Mouse (Mus musculus): ENCODE data around the gene Zfp574. TPM values are rescaled to one million over a fixed set of nuclear protein-coding genes. Genes with fewer than 3 reads are reported as not detected.
"Not testable (repeated sequence)": the region's sequence is repeated elsewhere in the genome, so short reads cannot be mapped to it uniquely, and the experiment has no call there.

The Zfp574 gene
- 30.0 and 39.7 TPM in 2 replicates for polyA plus RNA-seq (2015; fragmentation: Nextera tagmentation; extraction: Ambion mirVana)

DNA sequence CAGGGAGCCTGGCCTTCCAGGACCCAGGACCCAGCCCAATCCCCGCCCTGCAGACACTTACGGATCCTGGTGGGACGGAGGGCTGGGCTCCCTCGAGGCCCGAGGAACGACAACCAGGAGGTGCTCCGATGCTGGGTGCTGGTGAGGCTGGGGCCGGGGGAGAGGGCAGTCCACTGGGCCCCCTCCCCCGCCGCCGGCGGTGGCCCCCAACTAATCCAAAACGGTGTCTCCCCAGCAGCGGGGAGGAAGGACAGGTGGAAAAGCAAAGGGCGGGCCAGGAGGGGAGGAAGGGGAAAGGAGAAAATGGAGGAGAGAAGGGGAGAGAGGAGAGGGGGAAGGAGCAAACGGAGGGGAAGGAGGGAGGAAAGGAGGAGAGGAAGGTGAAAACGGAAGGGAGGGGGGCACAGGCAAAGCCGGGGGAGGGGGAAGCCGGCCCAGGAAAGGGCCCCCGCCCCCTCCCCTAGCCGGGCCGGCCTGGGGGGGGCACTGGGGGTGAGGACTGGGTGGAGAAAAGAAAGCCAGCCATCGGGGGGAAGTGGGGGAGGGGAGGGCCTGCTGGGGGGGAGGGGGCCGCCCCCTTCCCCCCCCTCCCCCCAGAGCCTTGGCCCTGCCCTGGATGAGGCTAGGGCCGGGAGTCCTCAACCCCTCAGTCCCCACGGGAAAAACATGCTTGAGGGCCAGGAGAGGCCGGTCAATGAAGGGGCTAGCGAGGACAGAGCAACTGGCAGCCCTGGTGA, at the start of gene Zfp574, which contains the start of gene Grik5:
Zfp574 (plus strand) TSS at position 589 of the 737 bp plus-strand sequence.
Grik5 (minus strand) TSS at position 368 of the 737 bp plus-strand sequence.
- Histone ChIP-seq H3K27ac (ENCODE audit: low read depth, low read length) (peak within 1 kb of the TSS; percentile 88), H3K9ac (ENCODE audit: low read depth, low read length) (peak within 1 kb of the TSS; percentile 84), H3K27me3 (replicated peaks; ENCODE audit: control insufficient read depth, insufficient read depth, low read length) (no peaks in the 10 kb centered on the region), H3K4me3 (ENCODE audit: low read length) (peak within 1 kb of the TSS; percentile 80), H3K4me1 (ENCODE audit: control insufficient read depth, insufficient read depth, low read depth, low read length) (peaks cover 45% of the 10 kb centered on the region), H3K4me2 (ENCODE audit: low read length) (peak within 1 kb of the TSS; percentile 61), H3K9me3 (ENCODE audit: control insufficient read depth, low read length) (no peaks in the 10 kb centered on the region), H3K36me3 (ENCODE audit: control insufficient read depth, insufficient read depth, low read length) (peaks cover 9% of the 10 kb centered on the region)
- under 1% methylated on average over 28 of the region's 28 CpGs for WGBS
- ATAC-seq: no peak

DNA sequence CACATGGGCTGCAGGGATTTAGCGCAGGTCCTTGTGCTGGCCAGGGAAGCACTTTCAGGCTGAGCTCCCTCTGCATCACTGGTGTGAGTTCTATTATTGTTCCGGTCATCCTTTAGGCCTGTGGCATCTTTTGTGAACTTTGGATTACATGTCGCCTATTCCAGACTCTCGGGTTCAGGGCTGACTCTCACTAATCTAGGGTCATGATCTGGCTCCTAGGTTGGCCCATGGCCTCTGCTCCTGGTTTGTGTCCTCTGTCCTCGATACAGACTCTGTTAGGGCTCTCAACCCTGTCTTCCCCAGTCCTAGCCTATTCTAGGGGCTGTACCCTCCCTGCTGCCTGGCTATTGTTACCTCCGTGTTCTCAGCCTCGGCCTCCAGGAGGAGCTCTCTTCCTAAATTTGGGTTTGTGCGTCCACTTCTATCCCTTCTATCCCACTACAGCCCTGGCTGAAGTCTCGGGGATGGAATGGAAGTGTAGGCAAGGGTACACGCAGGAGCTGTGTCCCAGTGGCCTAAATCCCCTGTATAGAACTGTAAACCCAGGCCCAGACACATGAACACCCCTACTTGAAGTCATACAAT, 46.4 kb upstream of the Zfp574 start:
- Histone ChIP-seq H3K27me3 (replicated peaks; ENCODE audit: control insufficient read depth, insufficient read depth, low read length) (no peaks in the 10 kb centered on the region), H3K4me3 (ENCODE audit: low read length) (no peak overlapping the region), H3K9me3 (ENCODE audit: control insufficient read depth, low read length) (no peaks in the 10 kb centered on the region), H3K9ac (ENCODE audit: low read depth, low read length) (no peak overlapping the region), H3K27ac (ENCODE audit: low read depth, low read length) (no peak overlapping the region), H3K4me1 (ENCODE audit: control insufficient read depth, insufficient read depth, low read depth, low read length) (no peaks in the 10 kb centered on the region; the same call in 1 of the 2 replicates), H3K4me2 (ENCODE audit: low read length) (no peak overlapping the region), H3K36me3 (ENCODE audit: control insufficient read depth, insufficient read depth, low read length) (peaks cover 33% of the 10 kb centered on the region)
- ATAC-seq: no peak
- WGBS: 57% methylated on average over 10 of the region's 10 CpGs

DNA sequence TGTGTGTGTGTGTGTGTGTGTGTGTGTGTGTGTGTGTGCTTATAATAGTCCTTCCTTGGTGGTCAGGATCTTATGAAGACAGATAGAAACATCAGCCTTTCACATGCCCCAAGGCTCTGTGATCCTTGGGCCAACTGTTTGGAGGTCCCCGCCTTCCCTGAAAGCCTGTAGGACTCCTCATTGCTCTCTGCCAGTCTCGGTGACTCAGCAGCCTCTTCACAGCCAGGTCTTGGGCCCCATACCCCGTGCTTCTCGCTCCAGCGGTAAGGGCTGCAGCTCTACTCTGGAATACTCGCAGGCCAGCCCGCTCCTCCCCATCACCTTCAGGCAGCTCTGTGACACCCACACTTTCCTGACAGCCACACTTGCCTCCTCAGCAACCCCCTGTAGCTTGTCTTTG, 45.9 kb upstream of the Zfp574 start:
- Histone ChIP-seq H3K4me3 (ENCODE audit: low read length) (no peak overlapping the region), H3K27ac (ENCODE audit: low read depth, low read length) (no peak overlapping the region), H3K4me2 (ENCODE audit: low read length) (no peak overlapping the region), H3K36me3 (ENCODE audit: control insufficient read depth, insufficient read depth, low read length) (peaks cover 28% of the 10 kb centered on the region), H3K9ac (ENCODE audit: low read depth, low read length) (no peak overlapping the region), H3K9me3 (ENCODE audit: control insufficient read depth, low read length) (no peaks in the 10 kb centered on the region), H3K4me1 (ENCODE audit: control insufficient read depth, insufficient read depth, low read depth, low read length) (no peaks in the 10 kb centered on the region; the same call in 1 of the 2 replicates), H3K27me3 (replicated peaks; ENCODE audit: control insufficient read depth, insufficient read depth, low read length) (no peaks in the 10 kb centered on the region)
- WGBS: 74% methylated on average over 7 of the region's 7 CpGs
- no peak for ATAC-seq

DNA sequence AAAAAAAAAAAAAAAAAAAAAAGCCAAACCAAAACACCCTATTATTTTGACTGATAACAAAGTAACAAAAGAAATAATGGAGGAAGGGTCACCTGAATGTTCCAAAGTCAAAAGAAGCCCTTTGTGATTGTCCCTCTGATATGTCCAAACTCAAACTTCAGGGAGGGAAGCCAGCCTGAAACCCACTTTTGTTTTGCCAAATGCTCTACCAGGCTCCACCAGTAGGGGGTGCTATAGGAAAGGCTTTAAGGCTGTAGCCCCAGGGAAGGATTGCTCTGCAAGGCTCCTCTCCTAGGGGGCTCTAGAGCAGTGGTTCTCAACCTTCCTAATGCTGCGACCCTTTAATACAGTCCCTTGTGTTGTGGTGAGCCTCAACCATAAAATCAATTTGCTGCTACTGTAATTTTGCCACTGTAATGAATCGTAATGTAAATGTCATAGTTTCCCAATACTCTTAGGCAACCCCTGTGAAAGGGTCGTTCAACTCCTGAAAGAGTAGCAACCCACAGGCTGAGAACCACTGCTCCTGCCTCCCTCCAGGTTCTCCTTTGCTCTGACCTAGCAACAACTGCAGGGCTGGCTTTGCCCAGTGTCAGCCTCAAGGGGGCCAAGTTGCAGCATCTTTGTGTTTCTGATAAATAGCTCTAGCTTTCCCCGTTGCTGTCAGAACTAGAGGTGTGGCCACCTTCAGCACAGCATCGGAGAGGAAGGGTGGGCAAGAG, 42.2 kb upstream of the Zfp574 start:
- H3K4me1 ChIP-seq (ENCODE audit: control insufficient read depth, insufficient read depth, low read depth, low read length): no peaks in the 10 kb centered on the region; the same call in 1 of the 2 replicates
- H3K4me2 ChIP-seq (ENCODE audit: low read length): no peak overlapping the region
- H3K9ac ChIP-seq (ENCODE audit: low read depth, low read length): no peak overlapping the region
- no peak overlapping the region for H3K27ac ChIP-seq (ENCODE audit: low read depth, low read length)
- WGBS: 36% methylated on average over 5 of the region's 5 CpGs
- peaks cover 14% of the 10 kb centered on the region for H3K36me3 ChIP-seq (ENCODE audit: control insufficient read depth, insufficient read depth, low read length)
- ATAC-seq: peak; percentile 32; the same call in 1 of the 2 replicates
- no peaks in the 10 kb centered on the region for H3K27me3 ChIP-seq (replicated peaks; ENCODE audit: control insufficient read depth, insufficient read depth, low read length)
- no peak overlapping the region for H3K4me3 ChIP-seq (ENCODE audit: low read length)
- no peaks in the 10 kb centered on the region for H3K9me3 ChIP-seq (ENCODE audit: control insufficient read depth, low read length)

DNA sequence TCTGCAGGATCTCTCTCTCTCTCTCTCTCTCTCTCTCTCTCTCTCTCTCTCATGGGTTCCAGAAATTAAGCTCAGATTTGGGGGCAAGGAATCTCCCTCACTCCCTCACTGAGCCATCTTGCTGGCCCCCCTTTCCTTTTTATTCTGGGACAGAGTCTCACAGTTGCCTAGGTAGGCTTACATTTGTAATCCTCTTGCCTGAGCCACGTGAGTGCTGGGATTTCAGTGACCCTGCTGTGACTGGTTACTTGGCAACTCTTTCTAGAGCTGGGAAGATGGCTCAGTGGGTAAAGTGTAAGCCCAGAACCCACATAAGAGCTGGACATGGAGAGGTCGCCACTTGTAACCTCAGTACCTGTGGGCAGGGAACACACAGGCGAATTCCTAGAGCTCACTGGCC, 40.8 kb upstream of the Zfp574 start:
- Histone ChIP-seq H3K9me3 (ENCODE audit: control insufficient read depth, low read length) (no peaks in the 10 kb centered on the region), H3K4me3 (ENCODE audit: low read length) (no peak overlapping the region), H3K36me3 (ENCODE audit: control insufficient read depth, insufficient read depth, low read length) (peaks cover 16% of the 10 kb centered on the region), H3K27me3 (replicated peaks; ENCODE audit: control insufficient read depth, insufficient read depth, low read length) (no peaks in the 10 kb centered on the region), H3K4me2 (ENCODE audit: low read length) (no peak overlapping the region), H3K27ac (ENCODE audit: low read depth, low read length) (no peak overlapping the region), H3K9ac (ENCODE audit: low read depth, low read length) (no peak overlapping the region), H3K4me1 (ENCODE audit: control insufficient read depth, insufficient read depth, low read depth, low read length) (no peaks in the 10 kb centered on the region; the same call in 1 of the 2 replicates)
- 65% methylated on average over 3 of the region's 3 CpGs for WGBS
- ATAC-seq: no peak

DNA sequence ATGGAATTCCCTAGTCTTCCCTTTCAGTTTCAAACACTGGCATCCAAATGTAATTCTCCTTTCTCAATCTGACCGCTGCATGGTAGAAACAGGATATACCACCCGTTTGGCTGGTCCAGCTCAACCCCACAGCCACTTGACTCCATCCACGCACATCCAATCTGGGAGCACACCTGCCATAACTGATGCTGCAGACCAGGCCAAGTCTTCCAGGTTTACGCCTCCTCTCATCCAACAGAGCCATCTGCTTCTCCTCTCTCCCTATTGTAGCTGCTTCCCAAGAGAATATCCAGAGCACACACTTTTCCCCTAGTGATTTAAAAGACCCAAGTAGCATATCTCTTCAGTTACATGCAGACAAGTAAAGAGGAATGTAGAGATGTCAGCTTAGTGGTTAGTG, 37.6 kb upstream of the Zfp574 start:
- no peak overlapping the region for H3K4me2 ChIP-seq (ENCODE audit: low read length)
- ATAC-seq: no peak
- no peaks in the 10 kb centered on the region for H3K27me3 ChIP-seq (replicated peaks; ENCODE audit: control insufficient read depth, insufficient read depth, low read length)
- no peaks in the 10 kb centered on the region for H3K9me3 ChIP-seq (ENCODE audit: control insufficient read depth, low read length)
- H3K27ac ChIP-seq (ENCODE audit: low read depth, low read length): no peak overlapping the region
- peaks cover 15% of the 10 kb centered on the region for H3K36me3 ChIP-seq (ENCODE audit: control insufficient read depth, insufficient read depth, low read length)
- no peaks in the 10 kb centered on the region; the same call in 1 of the 2 replicates for H3K4me1 ChIP-seq (ENCODE audit: control insufficient read depth, insufficient read depth, low read depth, low read length)
- 86% methylated on average over 4 of the region's 4 CpGs for WGBS
- no peak overlapping the region for H3K9ac ChIP-seq (ENCODE audit: low read depth, low read length)
- no peak overlapping the region for H3K4me3 ChIP-seq (ENCODE audit: low read length)

DNA sequence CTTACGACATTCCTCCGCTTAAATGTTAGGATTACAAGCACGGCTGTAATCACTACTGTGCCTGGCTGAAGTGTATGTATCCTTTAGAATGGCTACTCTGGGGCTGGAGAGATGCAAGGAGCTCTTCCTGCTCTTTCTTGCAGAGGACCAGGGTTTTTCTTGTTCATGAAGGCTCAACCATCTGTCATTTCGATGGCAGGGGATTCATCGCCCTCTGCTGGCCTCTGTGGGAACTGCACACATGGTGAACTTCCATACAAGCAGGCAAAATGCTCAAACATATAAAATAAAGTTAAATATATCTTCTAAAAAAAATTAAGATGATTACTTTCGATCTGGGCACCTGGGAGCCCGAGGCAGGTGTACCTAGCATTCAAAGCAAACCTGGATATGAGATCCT, 36.5 kb upstream of the Zfp574 start:
- ATAC-seq: no peak
- WGBS: 54% methylated on average over 7 of the region's 7 CpGs
- Histone ChIP-seq H3K4me3 (ENCODE audit: low read length) (no peak overlapping the region), H3K9ac (ENCODE audit: low read depth, low read length) (no peak overlapping the region), H3K4me1 (ENCODE audit: control insufficient read depth, insufficient read depth, low read depth, low read length) (no peaks in the 10 kb centered on the region), H3K27ac (ENCODE audit: low read depth, low read length) (no peak overlapping the region), H3K36me3 (ENCODE audit: control insufficient read depth, insufficient read depth, low read length) (peaks cover 17% of the 10 kb centered on the region), H3K4me2 (ENCODE audit: low read length) (no peak overlapping the region), H3K9me3 (ENCODE audit: control insufficient read depth, low read length) (no peaks in the 10 kb centered on the region), H3K27me3 (replicated peaks; ENCODE audit: control insufficient read depth, insufficient read depth, low read length) (no peaks in the 10 kb centered on the region)

DNA sequence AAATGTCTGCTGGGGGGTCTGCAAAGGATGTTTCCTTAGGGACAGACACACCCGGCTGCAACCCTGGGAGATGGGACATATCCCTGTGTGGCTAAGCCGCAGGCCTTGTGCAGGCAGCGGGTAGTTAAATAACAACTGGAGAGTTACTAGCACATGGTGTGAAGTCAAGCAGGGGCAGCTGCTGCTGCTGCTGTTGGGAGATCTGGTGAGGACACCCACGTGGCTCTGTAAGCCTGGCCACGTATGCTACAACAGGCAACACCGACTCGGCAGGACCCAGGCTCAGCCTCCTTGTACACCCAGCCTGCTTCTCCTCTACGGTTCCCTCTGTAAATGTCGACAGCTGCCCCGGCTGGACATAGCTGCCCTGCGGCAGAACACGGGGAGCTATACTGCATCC, 30.4 kb upstream of the Zfp574 start:
- Histone ChIP-seq H3K4me1 (ENCODE audit: control insufficient read depth, insufficient read depth, low read depth, low read length) (no peaks in the 10 kb centered on the region), H3K9ac (ENCODE audit: low read depth, low read length) (no peak overlapping the region), H3K4me3 (ENCODE audit: low read length) (no peak overlapping the region), H3K27me3 (replicated peaks; ENCODE audit: control insufficient read depth, insufficient read depth, low read length) (no peaks in the 10 kb centered on the region), H3K27ac (ENCODE audit: low read depth, low read length) (no peak overlapping the region), H3K36me3 (ENCODE audit: control insufficient read depth, insufficient read depth, low read length) (peaks cover 38% of the 10 kb centered on the region), H3K9me3 (ENCODE audit: control insufficient read depth, low read length) (no peaks in the 10 kb centered on the region), H3K4me2 (ENCODE audit: low read length) (no peak overlapping the region)
- WGBS: 95% methylated on average over 12 of the region's 12 CpGs
- no peak for ATAC-seq

DNA sequence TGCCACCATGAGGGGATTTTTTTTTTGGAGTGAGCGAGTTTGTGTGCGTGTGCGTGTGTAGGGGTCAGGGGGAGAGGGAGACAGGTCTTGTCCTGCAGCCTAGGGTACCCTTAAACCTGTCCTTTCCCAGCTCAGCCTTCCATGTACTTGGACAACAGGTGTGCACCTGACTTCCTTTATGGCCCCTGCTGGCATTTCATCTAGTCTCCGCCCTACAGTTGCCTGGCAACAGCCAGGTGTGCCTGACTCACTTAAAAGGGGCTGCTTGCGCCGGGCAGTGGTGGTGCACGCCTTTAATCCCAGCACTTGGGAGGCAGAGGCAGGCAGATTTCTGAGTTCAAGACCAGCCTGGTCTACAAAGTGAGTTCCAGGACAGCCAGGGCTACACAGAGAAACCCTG, 27.8 kb upstream of the Zfp574 start:
- not testable (repeated sequence) for H3K4me3 ChIP-seq (ENCODE audit: low read length); H3K9me3 ChIP-seq (ENCODE audit: control insufficient read depth, low read length); H3K27ac ChIP-seq (ENCODE audit: low read depth, low read length); H3K4me1 ChIP-seq (ENCODE audit: control insufficient read depth, insufficient read depth, low read depth, low read length); H3K9ac ChIP-seq (ENCODE audit: low read depth, low read length); H3K4me2 ChIP-seq (ENCODE audit: low read length); ATAC-seq; H3K27me3 ChIP-seq (replicated peaks; ENCODE audit: control insufficient read depth, insufficient read depth, low read length)
- H3K36me3 ChIP-seq (ENCODE audit: control insufficient read depth, insufficient read depth, low read length): peaks cover 40% of the 10 kb centered on the region
- 88% methylated on average over 7 of the region's 7 CpGs for WGBS
